Mouse (Mus musculus) CD4-positive, CD25-positive, alpha-beta regulatory T cell, adult 2 months (primary cell): ENCODE results near the gene Zfp13.

ENCODE experiments used
- DNase-seq: peaks from one replicate; pipeline ENCODE4 v3.0.0-alpha.2; 2012; ENCODE audit warnings: low read depth, low spot score

Gene Zfp13

GRCm38 (mm10) chr17:23592208-23592925 is 6.9 kb downstream of the Zfp13 start:
- DNase-seq: peak; percentile 91

GRCm38 (mm10) chr17:23587253-23587652 is 12.0 kb downstream of the Zfp13 start:
- DNase-seq: no peak

- DNase-seq: no peak
These were observed 13.4 kb downstream of the Zfp13 start for GRCm38 (mm10) chr17:23585721-23586491.

- no peak for DNase-seq
These were observed 14.5 kb downstream of the Zfp13 start for GRCm38 (mm10) chr17:23584786-23585185.

GRCm38 (mm10) chr17:23575951-23576552 is 23.2 kb downstream of the Zfp13 start:
- no peak for DNase-seq

- DNase-seq: no peak
These were observed 25.2 kb downstream of the Zfp13 start for GRCm38 (mm10) chr17:23574130-23574529.

GRCm38 (mm10) chr17:23572059-23572458 is 27.2 kb downstream of the Zfp13 start:
- DNase-seq: peak; percentile 61

- DNase-seq: no peak
These were observed 28.2 kb downstream of the Zfp13 start for GRCm38 (mm10) chr17:23571084-23571483.

GRCm38 (mm10) chr17:23570017-23570416 is 29.3 kb downstream of the Zfp13 start:
- DNase-seq: peak; percentile 86

GRCm38 (mm10) chr17:23568370-23568769 is 30.9 kb downstream of the Zfp13 start:
- DNase-seq: no peak

GRCm38 (mm10) chr17:23566787-23567186 is 32.5 kb downstream of the Zfp13 start:
- peak; percentile 69 for DNase-seq

GRCm38 (mm10) chr17:23564368-23564715 is 34.9 kb downstream of the Zfp13 start:
- DNase-seq: no peak

GRCm38 (mm10) chr17:23563595-23564367 is 35.5 kb downstream of the Zfp13 start, which contains the start of gene Zfp213:
TSS of gene Zfp213 (minus strand) at chr17:23564238.
- DNase-seq: peak; percentile 97

- DNase-seq: peak; percentile 70
These were observed 39.5 kb downstream of the Zfp13 start for GRCm38 (mm10) chr17:23559767-23560166.

GRCm38 (mm10) chr17:23555243-23555916 is 43.9 kb downstream of the Zfp13 start:
- no peak for DNase-seq

GRCm38 (mm10) chr17:23554321-23554720 is 45.0 kb downstream of the Zfp13 start:
- DNase-seq: no peak

- DNase-seq: no peak
These were observed 45.6 kb downstream of the Zfp13 start for GRCm38 (mm10) chr17:23553634-23554120.

GRCm38 (mm10) chr17:23552896-23553633 is 46.2 kb downstream of the Zfp13 start:
- DNase-seq: no peak

- DNase-seq: no peak
These were observed 47.3 kb downstream of the Zfp13 start for GRCm38 (mm10) chr17:23551963-23552362.

- DNase-seq: no peak
These were observed 47.9 kb downstream of the Zfp13 start for GRCm38 (mm10) chr17:23551416-23551815.
